Mouse (Mus musculus): ENCODE data around the gene Syngr2.
A peak's percentile ranks its signal among the peaks of the same experiment; 100 is the strongest.

DNA sequence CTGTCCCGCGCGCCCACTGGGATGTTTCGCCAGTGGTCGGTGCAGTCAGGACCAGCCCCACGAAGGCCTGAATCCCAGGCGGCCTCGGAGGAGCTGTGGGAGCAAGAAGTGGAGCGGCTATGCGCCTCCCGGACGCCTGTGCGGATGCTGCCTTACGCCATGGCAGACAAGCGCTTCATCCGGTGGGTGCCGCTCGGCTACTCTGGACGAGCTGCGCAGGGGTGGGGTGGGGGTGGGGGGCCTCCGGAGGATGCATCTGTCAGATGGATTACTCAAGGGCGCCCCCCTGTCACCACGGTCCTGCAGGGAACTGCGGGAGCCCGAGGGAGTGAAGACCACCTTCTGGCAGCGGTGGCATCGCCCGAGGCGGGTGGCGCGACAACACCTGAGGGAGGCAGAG lies 26.4 kb upstream of the Syngr2 start:
- no peak for TF ChIP-seq POLR2A (IDR thresholded peaks at IDR 0.05; ENCODE audit: insufficient read depth, low read length)
- TF ChIP-seq EP300 (IDR thresholded peaks at IDR 0.05; ENCODE audit: insufficient read depth, low read depth, low read length), result no peak
- TF ChIP-seq CTCF (IDR thresholded peaks at IDR 0.05; ENCODE audit: low read depth, low read length), result peak; percentile 43
